Mouse (Mus musculus) T-helper 17 cell (primary cell): Measurements from ENCODE around the gene Ripply2.

Source experiments
- in situ Hi-C, 2 experiments: fragments of 300-600 bp; cut with MboI, MseI; formaldehyde crosslinking; loops; 1 replicate in 1 of 2; 2 replicates in 1 of 2; pipeline ENCODE4 v1.15.1; 2025; ENCODE audit warnings: high pct_unique_total_duplicates in 2 of 2

Ripply2 gene

DNA sequence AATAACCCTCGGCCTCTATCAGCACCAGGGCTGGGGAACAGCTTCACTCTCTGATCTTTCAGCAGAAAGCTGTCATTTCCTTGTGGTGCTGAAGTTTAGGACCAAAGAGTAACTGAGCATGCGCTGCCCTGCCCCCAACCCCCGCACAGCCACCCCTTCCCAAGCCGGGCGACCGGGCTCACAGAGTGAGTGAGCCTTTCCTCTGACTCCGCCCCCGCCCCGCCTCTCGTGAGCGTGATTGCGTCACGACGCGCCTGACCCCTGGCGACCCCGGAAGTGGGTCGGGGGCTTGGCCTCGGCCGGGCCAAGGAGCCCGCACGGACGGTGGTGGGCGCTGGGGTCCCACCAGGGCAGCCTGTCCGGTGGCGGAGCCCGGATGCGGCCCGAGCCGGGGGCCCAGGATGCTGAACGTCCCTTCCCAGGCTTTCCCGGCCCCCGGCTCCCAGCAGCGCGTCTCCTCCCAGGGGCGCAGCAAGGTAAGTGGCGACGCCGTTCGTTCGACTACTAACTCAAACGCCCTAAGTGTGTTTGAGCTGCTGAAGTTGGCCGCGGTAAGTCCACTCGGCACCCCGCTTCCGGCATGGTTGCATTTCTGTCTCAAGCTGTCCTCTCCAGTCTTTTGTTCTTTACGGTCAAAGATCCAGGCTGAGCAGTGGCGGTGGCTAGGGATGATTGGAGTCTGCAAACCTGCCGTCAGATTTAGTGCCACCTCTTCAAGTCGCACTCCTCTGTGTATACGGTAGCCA lies 6.6 kb downstream of the Ripply2 start, which contains the start of gene Cyb5r4:
TSS of gene Cyb5r4 (plus strand) at position 237 of the 746 bp plus-strand sequence.
- in situ Hi-C loops, result loop anchor here (5.0 to 25.0 kb wide), 3 partner anchors 235 to 660 kb away; partner anchors contain the start of gene Cep162 (in 2 of the 2)

DNA sequence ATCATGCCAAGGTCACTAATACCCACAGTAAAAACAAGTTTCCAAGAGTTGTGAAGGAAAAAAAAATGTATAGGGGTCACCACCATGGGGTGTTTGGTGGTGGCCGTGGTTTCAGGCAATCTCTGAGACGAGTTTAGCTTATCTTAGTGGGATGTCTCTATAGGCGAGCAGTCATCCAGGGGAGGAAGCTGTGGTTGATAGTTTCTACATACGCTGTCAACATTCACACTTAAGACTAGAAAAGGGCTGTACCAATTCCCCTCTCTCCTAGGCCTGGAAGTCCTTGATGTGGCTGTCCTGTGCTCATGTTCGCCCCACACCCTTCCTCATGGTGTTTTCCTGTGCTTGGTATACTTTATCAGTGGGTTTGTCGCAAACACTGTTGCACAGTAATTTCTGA lies 10.4 kb downstream of the Ripply2 start:
- in situ Hi-C loops, result no loop called here

DNA sequence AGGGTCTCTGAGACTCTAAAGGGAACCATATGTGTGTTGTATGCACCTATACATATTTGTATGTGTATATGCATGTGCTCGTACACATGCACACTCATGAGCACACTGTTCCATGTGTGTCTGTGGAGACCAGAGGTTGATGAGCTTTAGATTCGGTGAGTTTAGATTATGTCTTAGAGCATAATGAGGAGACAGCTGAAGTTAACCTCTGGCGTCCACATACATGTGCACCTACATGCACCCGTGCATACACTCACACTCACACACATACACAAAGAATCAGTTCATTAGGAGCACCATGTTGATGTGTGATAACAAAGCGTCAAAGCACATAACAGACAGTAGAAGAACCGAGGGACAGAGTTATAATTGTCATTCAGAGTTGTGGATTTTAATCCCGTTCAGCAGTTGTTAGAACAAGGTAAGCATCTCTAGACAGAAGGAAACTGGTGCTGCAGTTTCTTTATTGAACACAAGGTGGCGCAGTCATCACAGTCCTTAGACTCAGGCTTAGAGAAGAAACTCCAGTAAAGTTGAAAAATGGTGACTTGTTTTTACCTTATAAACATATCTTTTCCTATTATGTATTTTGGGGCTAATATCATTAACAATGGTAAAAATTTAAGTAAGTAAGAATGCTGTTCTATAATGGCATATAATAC lies 12.2 kb downstream of the Ripply2 start:
- in situ Hi-C loops, result no loop called here

DNA sequence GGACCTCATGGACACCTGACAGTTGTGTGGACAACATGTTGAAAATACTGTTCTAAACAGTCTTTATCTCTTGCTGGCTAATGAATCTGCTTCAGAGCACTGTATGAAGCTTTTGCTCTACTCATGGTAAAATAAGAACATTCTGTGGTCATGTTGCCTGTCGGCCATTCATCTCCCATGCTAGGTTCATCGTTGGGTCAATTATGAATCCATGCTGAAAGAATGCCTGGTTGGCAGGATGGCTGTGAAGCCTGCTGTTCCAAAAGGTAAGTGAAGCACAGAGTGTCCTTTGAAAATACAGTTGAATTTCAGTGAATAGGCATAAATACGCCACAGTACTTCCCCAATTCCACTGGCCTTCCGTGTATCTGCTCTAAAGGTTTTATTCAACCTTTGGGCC lies 16.9 kb downstream of the Ripply2 start:
- in situ Hi-C loops, result no loop called here

DNA sequence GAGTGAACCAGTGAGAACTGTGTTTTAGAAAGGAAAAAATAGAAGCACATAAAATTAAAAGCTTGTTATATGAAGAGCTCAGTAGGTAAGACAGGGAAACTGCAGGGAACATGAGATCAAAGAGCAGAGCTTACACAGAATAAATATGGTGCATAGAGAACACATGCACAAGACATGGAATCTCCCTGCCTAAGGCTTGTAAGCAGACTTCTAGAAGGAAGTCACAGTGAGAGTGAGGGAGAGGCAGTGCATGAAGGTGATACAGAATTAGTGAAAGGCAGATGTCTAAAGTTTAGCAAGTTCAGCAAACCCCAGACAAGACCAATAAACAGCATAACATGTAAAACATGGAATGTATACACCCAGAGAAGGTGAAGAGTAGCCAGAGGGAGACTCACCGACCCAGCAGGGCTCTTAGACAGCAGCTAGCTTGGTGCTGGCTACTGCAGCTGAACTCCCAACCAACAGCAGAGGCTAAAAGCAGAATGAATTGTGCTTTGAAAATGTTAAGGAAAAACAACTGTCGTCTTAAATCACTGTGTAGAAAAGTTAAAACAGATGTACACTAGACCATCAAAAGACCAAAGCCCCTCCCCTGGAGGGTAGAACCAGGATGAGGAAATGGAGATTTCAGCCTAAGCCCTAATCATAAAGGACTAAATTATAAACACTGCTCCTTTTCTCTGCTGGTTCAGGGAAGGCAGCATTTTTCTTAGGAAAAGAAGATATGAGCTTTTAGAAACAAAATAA lies 19.7 kb downstream of the Ripply2 start:
- in situ Hi-C loops, result no loop called here

DNA sequence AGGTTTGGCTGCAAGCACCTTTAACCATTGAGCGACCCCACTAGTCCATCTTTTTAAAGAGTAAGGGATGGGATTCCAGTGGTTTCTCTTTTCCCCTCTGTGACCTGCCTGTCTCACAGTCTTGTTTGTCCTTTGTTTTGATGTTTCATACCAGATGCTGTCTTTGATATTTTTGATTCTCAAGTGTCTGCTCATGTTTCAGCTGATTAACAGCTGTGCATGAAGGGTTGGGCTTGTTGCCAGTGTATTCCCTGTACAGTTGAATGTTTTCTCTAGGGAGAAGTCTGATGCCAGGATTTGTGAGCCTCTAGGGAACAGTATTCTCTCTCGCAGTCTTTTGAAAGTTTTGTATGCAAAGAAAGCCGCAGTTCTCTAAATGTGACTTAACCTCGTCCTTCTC lies 34.1 kb downstream of the Ripply2 start:
- in situ Hi-C loops, result no loop called here

DNA sequence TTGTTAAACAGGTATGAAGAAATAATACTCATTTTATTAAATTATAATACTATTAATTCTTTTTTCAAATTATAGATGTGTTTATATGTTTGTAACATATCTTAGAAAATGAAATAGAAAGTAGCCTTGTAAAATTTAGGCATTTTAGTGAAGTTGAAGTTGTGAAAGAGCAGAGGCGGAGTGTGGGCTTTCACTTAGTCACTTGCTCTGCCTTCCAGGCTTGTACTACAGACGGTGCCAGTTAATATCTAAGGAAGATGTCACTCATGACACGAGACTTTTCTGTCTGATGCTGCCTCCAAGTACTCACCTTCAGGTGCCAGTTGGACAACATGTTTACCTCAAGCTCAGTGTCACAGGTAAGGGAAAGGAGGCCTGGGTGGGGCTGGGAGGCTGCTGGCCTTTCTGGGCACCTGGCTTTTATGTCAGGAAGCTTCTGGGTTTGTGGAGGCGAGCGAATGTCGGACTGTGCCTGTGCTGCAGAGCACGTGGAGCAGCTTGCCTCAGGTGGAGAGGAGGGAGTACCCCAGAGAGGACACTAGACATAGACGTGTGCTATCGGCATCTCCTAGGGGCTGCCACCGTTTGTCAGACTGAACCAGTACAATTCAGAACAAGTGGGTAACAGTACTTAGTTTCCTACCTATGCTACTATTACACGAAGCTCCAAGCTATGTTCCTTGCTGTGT lies 40.4 kb downstream of the Ripply2 start:
- in situ Hi-C loops, result no loop called here

DNA sequence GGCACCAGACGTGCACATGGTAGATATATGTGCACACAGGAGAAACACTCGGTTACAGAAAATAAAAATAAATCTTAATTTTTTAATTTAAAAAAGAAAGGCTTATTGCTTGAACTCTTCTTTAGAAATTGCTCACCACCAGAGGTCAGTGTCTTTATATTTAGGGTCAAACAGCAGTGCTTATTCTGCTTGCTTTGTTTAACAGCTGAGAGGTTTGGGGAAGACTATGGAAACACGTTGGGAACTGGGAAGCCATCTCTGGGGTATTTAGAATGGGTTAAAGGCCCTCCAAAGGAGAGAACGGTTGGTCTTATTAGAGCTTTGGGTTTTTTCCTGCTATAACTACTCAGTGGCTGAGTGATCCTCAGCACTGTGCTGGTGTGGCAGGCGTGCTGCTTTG lies 47.0 kb downstream of the Ripply2 start:
- in situ Hi-C loops, result loop anchor here in 1 of 2 experiments (5.0 kb wide), 1 partner anchor 180 kb away; no protein-coding TSS in a partner anchor

DNA sequence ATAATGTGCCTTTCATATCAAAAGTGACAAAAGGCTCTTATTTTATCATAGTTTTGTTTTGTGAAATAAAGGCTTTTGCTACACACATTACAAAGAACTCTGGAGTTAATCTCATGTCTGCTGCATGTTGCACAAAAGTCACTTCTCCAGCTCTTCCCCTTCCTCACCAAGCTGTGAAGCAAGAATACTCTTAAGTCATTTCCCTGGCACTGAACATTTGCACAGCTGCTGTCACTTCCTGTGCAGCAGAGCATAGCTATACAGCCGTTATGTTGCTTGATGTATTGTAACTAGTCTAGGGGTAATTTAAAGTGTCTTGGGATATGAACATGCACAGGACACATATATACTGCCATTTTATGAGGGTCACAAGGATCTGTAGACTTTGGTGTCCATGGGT lies 52.8 kb downstream of the Ripply2 start:
- in situ Hi-C loops, result no loop called here
